ENCODE assay signal across 16 mouse cellular contexts in genomic region chr15:59187566-59187965, GRCm38 (mm10).
A peak's percentile ranks its signal among the peaks of the same experiment; 100 is the strongest.
DNase-seq lines count a peak whose midpoint lies in the region; ATAC-seq and TF ChIP-seq lines count a peak whose summit lies in the region.
"Had no signal": no experiment of that assay in that cellular context is flagged by ENCODE, and none has a peak within 500 bp of the region (broad histone marks: within the 10 kb centered on the region; RNA-seq: fewer than 3 reads in every experiment).

No protein-coding gene starts in this region.

- ATAC-seq in hindbrain, embryonic 14.5 days (ENCODE audit: low FRiP score), result no peak
- ATAC-seq in lung, postnatal 0 days, result peak; percentile 80

- H3K27me3 ChIP-seq in hindbrain, embryonic 10.5 days (ENCODE audit: insufficient read depth, poor library complexity, severe bottlenecking), result no peaks in the 10 kb centered on the region
- no peaks in the 10 kb centered on the region for H3K27me3 ChIP-seq in hindbrain, embryonic 14.5 days (ENCODE audit: control insufficient read depth, insufficient read depth, low read length)
- no peaks in the 10 kb centered on the region for H3K27me3 ChIP-seq in lung, postnatal 0 days (replicated peaks; ENCODE audit: insufficient read depth, low read length)
- H3K27me3 ChIP-seq in embryonic facial prominence, embryonic 10.5 days (replicated peaks; ENCODE audit: low read depth, poor library complexity, severe bottlenecking), result no peaks in the 10 kb centered on the region
- H3K27me3 ChIP-seq in limb, embryonic 10.5 days (ENCODE audit: low read depth, poor library complexity, severe bottlenecking), result no peaks in the 10 kb centered on the region
- H3K27me3 ChIP-seq: heart, embryonic 12.5 days; hindbrain, embryonic 12.5 days had no signal

- 0 out of 2 replicates have a peak, but pooled peaks have one; percentile 20 for TF ChIP-seq EP300 in lung, postnatal 0 days (IDR thresholded peaks at IDR 0.05)

- no peak for TF ChIP-seq CTCF in lung, postnatal 0 days (IDR thresholded peaks at IDR 0.05)
- TF ChIP-seq CTCF in lung, adult 2 months (IDR thresholded peaks at IDR 0.05; ENCODE audit: insufficient read depth, low read length), result no peak

- 75% methylated on average over 4 of the region's 4 CpGs for WGBS in hindbrain, embryonic 10.5 days
- WGBS in hindbrain, embryonic 14.5 days, result 77% methylated on average over 4 of the region's 4 CpGs
- WGBS in lung, postnatal 0 days, result 40% methylated on average over 4 of the region's 4 CpGs
- WGBS in lung, adult 2 months, result 33% methylated on average over 4 of the region's 4 CpGs
- 77% methylated on average over 4 of the region's 4 CpGs for WGBS in embryonic facial prominence, embryonic 10.5 days
- 73% methylated on average over 4 of the region's 4 CpGs for WGBS in limb, embryonic 10.5 days

- TF ChIP-seq POLR2A in lung, adult 2 months (IDR thresholded peaks at IDR 0.05; ENCODE audit: borderline replicate concordance, extremely low read depth, low read depth, low read length), result no peak

- no peaks in the 10 kb centered on the region for H3K9me3 ChIP-seq in hindbrain, embryonic 10.5 days
- H3K9me3 ChIP-seq in hindbrain, embryonic 14.5 days (ENCODE audit: control insufficient read depth, low read length), result no peaks in the 10 kb centered on the region
- no peaks in the 10 kb centered on the region for H3K9me3 ChIP-seq in lung, postnatal 0 days (ENCODE audit: low read length)
- no peaks in the 10 kb centered on the region for H3K9me3 ChIP-seq in embryonic facial prominence, embryonic 10.5 days
- H3K9me3 ChIP-seq in limb, embryonic 10.5 days (replicated peaks), result no peaks in the 10 kb centered on the region
- H3K9me3 ChIP-seq: heart, embryonic 12.5 days; hindbrain, embryonic 12.5 days had no signal

- no peak overlapping the region for H3K4me2 ChIP-seq in hindbrain, embryonic 14.5 days (replicated peaks)
- no peak overlapping the region for H3K4me2 ChIP-seq in lung, postnatal 0 days (replicated peaks; ENCODE audit: low read depth, low read length)
- H3K4me2 ChIP-seq: heart, embryonic 12.5 days; hindbrain, embryonic 12.5 days had no signal

- H3K4me1 ChIP-seq in hindbrain, embryonic 10.5 days (replicated peaks), result peaks cover 16% of the 10 kb centered on the region
- H3K4me1 ChIP-seq in hindbrain, embryonic 14.5 days (replicated peaks; ENCODE audit: control insufficient read depth, insufficient read depth, low read length), result no peaks in the 10 kb centered on the region
- H3K4me1 ChIP-seq in lung, postnatal 0 days (ENCODE audit: insufficient read depth, low read depth, low read length), result no peaks in the 10 kb centered on the region; the same call in 1 of the 2 replicates
- H3K4me1 ChIP-seq in lung, adult 2 months (ENCODE audit: control insufficient read depth, insufficient read depth, low read length), result peaks cover 4% of the 10 kb centered on the region; the same call in 1 of the 2 replicates
- H3K4me1 ChIP-seq in embryonic facial prominence, embryonic 10.5 days, result peaks cover 10% of the 10 kb centered on the region
- peaks cover 7% of the 10 kb centered on the region; the same call in 1 of the 2 replicates for H3K4me1 ChIP-seq in limb, embryonic 10.5 days

- no peak overlapping the region for H3K4me3 ChIP-seq in hindbrain, embryonic 10.5 days
- H3K4me3 ChIP-seq in hindbrain, embryonic 14.5 days (replicated peaks; ENCODE audit: low read length), result no peak overlapping the region
- H3K4me3 ChIP-seq in lung, postnatal 0 days (ENCODE audit: low read depth, low read length), result no peak overlapping the region
- H3K4me3 ChIP-seq in lung, adult 2 months (replicated peaks; ENCODE audit: extremely low read depth, low read depth, low read length), result no peak overlapping the region
- no peak overlapping the region for H3K4me3 ChIP-seq in embryonic facial prominence, embryonic 10.5 days
- H3K4me3 ChIP-seq in limb, embryonic 10.5 days, result no peak overlapping the region
- H3K4me3 ChIP-seq: heart, embryonic 12.5 days; hindbrain, embryonic 12.5 days had no signal

- no peak for DNase-seq in hindbrain, embryonic 10.5 days (ENCODE audit: low spot score)
- DNase-seq in hindbrain, embryonic 14.5 days (ENCODE audit: low spot score), result no peak
- DNase-seq in lung, postnatal 0 days (ENCODE audit: low spot score), result peak; percentile 45
- DNase-seq in lung, adult 2 months, result no peak
- no peak for DNase-seq in embryonic facial prominence, embryonic 10.5 days (ENCODE audit: low spot score)
- DNase-seq in limb, embryonic 10.5 days (ENCODE audit: low spot score), result no peak
- no peak for DNase-seq in left cerebral cortex, adult 8-10 months (ENCODE audit: low spot score in 2 of 2)
- DNase-seq: adrenal gland, adult 2 months; adrenal gland, postnatal 25 days; cerebellum, adult 18-20 months; cerebellum, postnatal 36 days; gastrocnemius, postnatal 36 days; heart, adult 18-20 months; heart, postnatal 36 days had no signal

- peak overlapping the region; percentile 63; the same call in 1 of the 2 replicates for H3K27ac ChIP-seq in hindbrain, embryonic 10.5 days
- H3K27ac ChIP-seq in hindbrain, embryonic 14.5 days, result no peak overlapping the region
- H3K27ac ChIP-seq in lung, postnatal 0 days (ENCODE audit: low read length), result 0 out of 2 replicates have a peak overlapping the region, but pooled peaks have one; percentile 28
- H3K27ac ChIP-seq in embryonic facial prominence, embryonic 10.5 days (replicated peaks), result peak overlapping the region; percentile 71; the same call in 1 of the 2 replicates
- 0 out of 2 replicates have a peak overlapping the region, but pooled peaks have one; percentile 62 for H3K27ac ChIP-seq in limb, embryonic 10.5 days

- no peaks in the 10 kb centered on the region for H3K36me3 ChIP-seq in hindbrain, embryonic 10.5 days
- H3K36me3 ChIP-seq in hindbrain, embryonic 14.5 days (replicated peaks; ENCODE audit: control insufficient read depth, insufficient read depth), result no peaks in the 10 kb centered on the region
- no peaks in the 10 kb centered on the region for H3K36me3 ChIP-seq in lung, postnatal 0 days (ENCODE audit: insufficient read depth, low read length)
- no peaks in the 10 kb centered on the region for H3K36me3 ChIP-seq in embryonic facial prominence, embryonic 10.5 days (replicated peaks)
- no peaks in the 10 kb centered on the region for H3K36me3 ChIP-seq in limb, embryonic 10.5 days
- H3K36me3 ChIP-seq: heart, embryonic 12.5 days; hindbrain, embryonic 12.5 days had no signal

- H3K9ac ChIP-seq in hindbrain, embryonic 14.5 days, result no peak overlapping the region
- no peak overlapping the region for H3K9ac ChIP-seq in lung, postnatal 0 days (replicated peaks; ENCODE audit: low read depth)
- H3K9ac ChIP-seq: heart, embryonic 12.5 days; hindbrain, embryonic 12.5 days had no signal
